Mouse (Mus musculus): ENCODE data around the gene Gm19426. TPM values are rescaled to one million over a fixed set of nuclear protein-coding genes. Genes with fewer than 3 reads are reported as not detected.

Gene Gm19426
- total RNA-seq, 2 experiments from 2014 or later, result not detected

GRCm38 (mm10) chr2:84725770-84726169 is 17.7 kb downstream of the Gm19426 start:
- ATAC-seq (ENCODE audit: poor library complexity, severe bottlenecking), result no peak

- ATAC-seq (ENCODE audit: poor library complexity, severe bottlenecking), result no peak
Measured at GRCm38 (mm10) chr2:84723856-84724255, 19.6 kb downstream of the Gm19426 start.

- no peak for ATAC-seq (ENCODE audit: poor library complexity, severe bottlenecking)
Measured at GRCm38 (mm10) chr2:84721182-84721581, 22.3 kb downstream of the Gm19426 start.

- no peak for ATAC-seq (ENCODE audit: poor library complexity, severe bottlenecking)
Measured at GRCm38 (mm10) chr2:84720718-84721117, 22.7 kb downstream of the Gm19426 start.

GRCm38 (mm10) chr2:84717357-84717756 is 26.1 kb downstream of the Gm19426 start:
- ATAC-seq (ENCODE audit: poor library complexity, severe bottlenecking), result no peak

- no peak for ATAC-seq (ENCODE audit: poor library complexity, severe bottlenecking)
Measured at GRCm38 (mm10) chr2:84716423-84717355, 26.8 kb downstream of the Gm19426 start.

GRCm38 (mm10) chr2:84715562-84716361 is 27.7 kb downstream of the Gm19426 start:
- ATAC-seq (ENCODE audit: poor library complexity, severe bottlenecking), result peak; percentile 79

GRCm38 (mm10) chr2:84714811-84715561 is 28.5 kb downstream of the Gm19426 start, which contains the start of gene Zdhhc5:
Zdhhc5 (minus strand) TSS chr2:84715180.
- peak; percentile 83 for ATAC-seq (ENCODE audit: poor library complexity, severe bottlenecking)

- ATAC-seq (ENCODE audit: poor library complexity, severe bottlenecking), result peak; percentile 0
Measured at GRCm38 (mm10) chr2:84714422-84714810, 29.0 kb downstream of the Gm19426 start.

- no peak for ATAC-seq (ENCODE audit: poor library complexity, severe bottlenecking)
Measured at GRCm38 (mm10) chr2:84711898-84712297, 31.6 kb downstream of the Gm19426 start.

- no peak for ATAC-seq (ENCODE audit: poor library complexity, severe bottlenecking)
Measured at GRCm38 (mm10) chr2:84707523-84707922, 35.9 kb downstream of the Gm19426 start.

- ATAC-seq (ENCODE audit: poor library complexity, severe bottlenecking), result peak; percentile 73
Measured at GRCm38 (mm10) chr2:84705295-84705694, 38.2 kb downstream of the Gm19426 start.

GRCm38 (mm10) chr2:84704329-84704728 is 39.1 kb downstream of the Gm19426 start:
- no peak for ATAC-seq (ENCODE audit: poor library complexity, severe bottlenecking)

- ATAC-seq (ENCODE audit: poor library complexity, severe bottlenecking), result no peak
Measured at GRCm38 (mm10) chr2:84703497-84703896, 40.0 kb downstream of the Gm19426 start.

- ATAC-seq (ENCODE audit: poor library complexity, severe bottlenecking), result no peak
Measured at GRCm38 (mm10) chr2:84695007-84695695, 48.3 kb downstream of the Gm19426 start.

Other genes starting within 250 kb of the Gm19426 start
- 14.9 and 20.9 TPM in 2 replicates for gene Ctnnd1, start 92.9 kb downstream of the Gm19426 start, total RNA-seq (2015)
- gene Ctnnd1, start 92.9 kb downstream of the Gm19426 start, total RNA-seq (2017), result 14.8 and 17.8 TPM in 2 replicates
- 0.07 TPM in 1 of 2 replicates, not detected in the other for gene Btbd18, start 84.6 kb downstream of the Gm19426 start, total RNA-seq (2015)
- gene Btbd18, start 84.6 kb downstream of the Gm19426 start, total RNA-seq (2017), result not detected in 2 replicates
- 126 and 155 TPM in 2 replicates for gene Selenoh, start 72.9 kb downstream of the Gm19426 start, total RNA-seq (2015)
- gene Selenoh, start 72.9 kb downstream of the Gm19426 start, total RNA-seq (2017), result 76.2 and 102 TPM in 2 replicates
- gene Gm28635, start 65.6 kb downstream of the Gm19426 start, total RNA-seq (2015), result not detected in 2 replicates
- not detected in 2 replicates for gene Gm28635, start 65.6 kb downstream of the Gm19426 start, total RNA-seq (2017)
- gene Med19, start 65.3 kb downstream of the Gm19426 start, total RNA-seq (2015), result 22.4 and 24.5 TPM in 2 replicates
- 16.1 and 20.2 TPM in 2 replicates for gene Med19, start 65.3 kb downstream of the Gm19426 start, total RNA-seq (2017)
- 42.4 and 49.0 TPM in 2 replicates for gene Tmx2, start 64.5 kb downstream of the Gm19426 start, total RNA-seq (2015)
- 29.4 and 38.5 TPM in 2 replicates for gene Tmx2, start 64.5 kb downstream of the Gm19426 start, total RNA-seq (2017)
- gene Zdhhc5, start 28.5 kb downstream of the Gm19426 start, total RNA-seq (2015), result 39.8 and 42.7 TPM in 2 replicates
- gene Zdhhc5, start 28.5 kb downstream of the Gm19426 start, total RNA-seq (2017), result 32.6 and 37.9 TPM in 2 replicates
- 33.1 and 34.5 TPM in 2 replicates for gene Clp1, start 16.3 kb downstream of the Gm19426 start, total RNA-seq (2015)
- gene Clp1, start 16.3 kb downstream of the Gm19426 start, total RNA-seq (2017), result 33.1 and 36.2 TPM in 2 replicates
- 0.16 and 0.82 TPM in 2 replicates for gene Ypel4, start 9.6 kb downstream of the Gm19426 start, total RNA-seq (2015)
- 0.40 and 0.69 TPM in 2 replicates for gene Ypel4, start 9.6 kb downstream of the Gm19426 start, total RNA-seq (2017)
- 1.5 and 2.1 TPM in 2 replicates for gene Serping1, start 31.8 kb upstream of the Gm19426 start, total RNA-seq (2015)
- gene Serping1, start 31.8 kb upstream of the Gm19426 start, total RNA-seq (2017), result 0.94 and 2.2 TPM in 2 replicates
- 23.7 and 27.7 TPM in 2 replicates for gene Ube2l6, start 55.2 kb upstream of the Gm19426 start, total RNA-seq (2015)
- gene Ube2l6, start 55.2 kb upstream of the Gm19426 start, total RNA-seq (2017), result 25.2 and 31.5 TPM in 2 replicates
- gene Smtnl1, start 79.0 kb upstream of the Gm19426 start, total RNA-seq (2015), result not detected in 2 replicates
- not detected in 2 replicates for gene Smtnl1, start 79.0 kb upstream of the Gm19426 start, total RNA-seq (2017)
- 17.7 and 18.6 TPM in 2 replicates for gene Timm10, start 83.3 kb upstream of the Gm19426 start, total RNA-seq (2015)
- gene Timm10, start 83.3 kb upstream of the Gm19426 start, total RNA-seq (2017), result 14.2 and 19.8 TPM in 2 replicates
- gene Slc43a1, start 95.2 kb upstream of the Gm19426 start, total RNA-seq (2015), result 3.7 and 5.2 TPM in 2 replicates
- gene Slc43a1, start 95.2 kb upstream of the Gm19426 start, total RNA-seq (2017), result 1.6 and 3.1 TPM in 2 replicates
- not detected in 2 replicates for gene Rtn4rl2, start 143.1 kb upstream of the Gm19426 start, total RNA-seq (2015)
- not detected in 2 replicates for gene Rtn4rl2, start 143.1 kb upstream of the Gm19426 start, total RNA-seq (2017)
- gene Slc43a3, start 192.9 kb upstream of the Gm19426 start, total RNA-seq (2015), result 51.4 and 53.0 TPM in 2 replicates
- gene Slc43a3, start 192.9 kb upstream of the Gm19426 start, total RNA-seq (2017), result 41.9 and 45.2 TPM in 2 replicates
- 48.6 and 96.7 TPM in 2 replicates for gene Prg2, start 236.8 kb upstream of the Gm19426 start, total RNA-seq (2015)
- 238 and 301 TPM in 2 replicates for gene Prg2, start 236.8 kb upstream of the Gm19426 start, total RNA-seq (2017)
- 6.2 and 11.0 TPM in 2 replicates for gene Prg3, start 244.6 kb upstream of the Gm19426 start, total RNA-seq (2015)
- 14.2 and 18.4 TPM in 2 replicates for gene Prg3, start 244.6 kb upstream of the Gm19426 start, total RNA-seq (2017)

Data from megakaryocyte, adult 5-6 weeks (primary cell).